Mouse (Mus musculus) bone marrow, adult 2 months (tissue): Measurements from ENCODE around the gene Mboat2.

Experiments
- CTCF ChIP-seq: fragments of 200-500 bp; IDR thresholded peaks from 2 replicates; pipeline ENCODE4 v1.5.1; 2011; ENCODE audit warnings: low read length, control low read depth; ENCODE audit not compliant: control insufficient read depth, insufficient read depth
- POLR2A ChIP-seq: fragments of 200-500 bp; IDR thresholded peaks from 2 replicates; pipeline ENCODE4 v1.6.1; 2011; ENCODE audit warnings: low read depth, mild to moderate bottlenecking, control low read depth, low read length, borderline replicate concordance; ENCODE audit not compliant: control insufficient read depth

DNA sequence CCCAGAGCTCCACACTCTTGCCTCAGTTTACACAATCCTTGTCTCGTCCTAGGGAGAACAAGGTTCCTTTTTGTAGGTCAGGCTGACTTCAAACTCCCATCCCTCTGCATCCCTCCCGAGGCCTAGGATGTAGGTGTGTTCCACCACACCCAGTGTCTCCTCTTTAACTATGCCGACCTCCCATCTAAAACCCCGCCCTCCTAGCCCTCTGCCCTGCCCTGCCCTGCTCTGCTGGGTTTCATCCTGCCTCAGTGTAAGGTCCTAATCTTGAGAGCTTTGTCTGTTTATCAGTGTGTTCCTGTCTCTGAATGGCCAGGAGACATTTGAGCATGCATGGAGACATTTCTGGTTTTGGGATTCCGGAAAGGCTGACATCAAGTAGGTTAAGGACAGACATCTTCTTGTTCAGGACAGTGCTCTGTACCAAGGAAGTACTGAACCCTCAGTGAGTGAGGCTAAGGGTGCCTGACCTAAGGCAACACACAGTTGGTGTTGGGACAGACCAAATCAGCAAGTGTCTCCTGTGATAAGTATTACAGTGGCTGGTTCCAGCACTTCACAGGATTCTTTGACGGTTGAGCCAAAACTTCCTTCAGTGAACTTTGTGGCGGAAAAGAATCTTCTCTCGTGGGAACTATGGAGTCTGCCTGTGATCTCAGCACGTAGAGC lies 112.1 kb downstream of the Mboat2 start:
- TF ChIP-seq CTCF (no peak), POLR2A (no peak)
